ENCODE assay signal across 7 mouse cellular contexts in genomic region chr11:69122336-69122951, GRCm38 (mm10). TPM values are rescaled to one million over a fixed set of nuclear protein-coding genes. Genes with fewer than 3 reads are reported as not detected.
A peak's percentile ranks its signal among the peaks of the same experiment; 100 is the strongest.
DNase-seq lines count a peak whose midpoint lies in the region; ATAC-seq lines count a peak whose summit lies in the region.

9130213A22Rik (minus strand) TSS chr11:69122589.

- H3K27me3 ChIP-seq in limb, embryonic 13.5 days: peaks cover 12% of the 10 kb centered on the region; the same call in 1 of the 2 replicates
- peaks cover 11% of the 10 kb centered on the region for H3K27me3 ChIP-seq in midbrain, embryonic 15.5 days (replicated peaks)

- peak within 1 kb of the TSS; percentile 82 for H3K4me3 ChIP-seq in limb, embryonic 13.5 days
- H3K4me3 ChIP-seq in midbrain, embryonic 15.5 days: peak within 1 kb of the TSS; percentile 67

- peak; percentile 47 for ATAC-seq in granulocyte monocyte progenitor cell, adult 5-6 weeks (replicated peaks; ENCODE audit: poor library complexity, severe bottlenecking)
- ATAC-seq in limb, embryonic 13.5 days (ENCODE audit: low FRiP score, low read depth): peak; percentile 70
- ATAC-seq in midbrain, embryonic 15.5 days (replicated peaks): peak; percentile 55

- peak; percentile 93 for DNase-seq in adrenal gland, adult 2 months
- DNase-seq in embryo, embryonic 11 days: peak; percentile 94
- DNase-seq in kidney, adult 18-20 months: peak; percentile 90
- peak; percentile 74 to 81 for DNase-seq in spleen, postnatal 10 days (ENCODE audit: low spot score in 2 of 2)

- peak within 1 kb of the TSS; percentile 92 for H3K4me2 ChIP-seq in limb, embryonic 13.5 days (replicated peaks)
- H3K4me2 ChIP-seq in midbrain, embryonic 15.5 days: peak within 1 kb of the TSS; percentile 88

- peak within 1 kb of the TSS; percentile 87 for H3K27ac ChIP-seq in limb, embryonic 13.5 days
- peak within 1 kb of the TSS; percentile 68 for H3K27ac ChIP-seq in midbrain, embryonic 15.5 days

- H3K36me3 ChIP-seq in limb, embryonic 13.5 days: no peaks in the 10 kb centered on the region
- no peaks in the 10 kb centered on the region for H3K36me3 ChIP-seq in midbrain, embryonic 15.5 days (replicated peaks)

- H3K9ac ChIP-seq in limb, embryonic 13.5 days: peak within 1 kb of the TSS; percentile 79
- H3K9ac ChIP-seq in midbrain, embryonic 15.5 days: peak within 1 kb of the TSS; percentile 60

- peaks cover 39% of the 10 kb centered on the region for H3K4me1 ChIP-seq in limb, embryonic 13.5 days
- H3K4me1 ChIP-seq in midbrain, embryonic 15.5 days: peaks cover 54% of the 10 kb centered on the region

- H3K9me3 ChIP-seq in limb, embryonic 13.5 days: no peaks in the 10 kb centered on the region
- H3K9me3 ChIP-seq in midbrain, embryonic 15.5 days: no peaks in the 10 kb centered on the region

- WGBS in limb, embryonic 13.5 days: 1% methylated on average over 66 of the region's 66 CpGs
- WGBS in midbrain, embryonic 15.5 days: under 1% methylated on average over 66 of the region's 66 CpGs

RNA-seq across cellular contexts. Expression of gene 9130213A22Rik, which starts in this region (rescaled TPM):
- under 1 TPM; 0.59 to 0.78 TPM for total RNA-seq in adrenal gland, adult 2 months (2021)
- polyA plus RNA-seq in adrenal gland, adult 2 months (2012; rRNA removed): 2.3 and 3.0 TPM in 2 replicates
- 0.17 TPM in 1 of 2 replicates, not detected in the other for total RNA-seq in granulocyte monocyte progenitor cell, adult 5-6 weeks (2014; fragmentation: Nextera tagmentation)
- total RNA-seq in granulocyte monocyte progenitor cell, adult 5-6 weeks (2017): not detected in 2 replicates
- 0.52 and 0.55 TPM in 2 replicates for polyA plus RNA-seq in limb, embryonic 13.5 days (2015; fragmentation: Nextera tagmentation; extraction: Ambion mirVana)
- 0.24 and 0.27 TPM in 2 replicates for polyA plus RNA-seq in midbrain, embryonic 15.5 days (2015; fragmentation: Nextera tagmentation; extraction: Ambion mirVana)

Comparison
In these comparisons a context has a peak if more than half of its experiments do, and no peak if none do; other contexts are left out.
1. Peak in every context shown above with its lines: DNase-seq, ATAC-seq, H3K4me3 ChIP-seq and H3K27ac ChIP-seq.
2. Peak in ATAC-seq in granulocyte monocyte progenitor cell, adult 5-6 weeks; RNA of the gene not detected or under 1 TPM.
3. Peak in ATAC-seq, H3K4me3 ChIP-seq, H3K27ac ChIP-seq, H3K9ac ChIP-seq and H3K4me2 ChIP-seq in limb, embryonic 13.5 days; RNA of the gene not detected or under 1 TPM.
4. Peak in ATAC-seq, H3K4me3 ChIP-seq, H3K27ac ChIP-seq, H3K9ac ChIP-seq and H3K4me2 ChIP-seq in midbrain, embryonic 15.5 days; RNA of the gene not detected or under 1 TPM.